Mouse (Mus musculus) stomach, embryonic 16.5 days (tissue): ENCODE measurements around the gene Ddb2. TPM values are rescaled to one million over a fixed set of nuclear protein-coding genes. Genes with fewer than 3 reads are reported as not detected.

Experiments
- ATAC-seq: fragments of 200-750 bp; cut with Nextera tagmentation; 2 replicates; pipeline ENCODE4 v1.8.0; 2017; ENCODE audit warnings: moderate number of reproducible peaks, moderate TSS enrichment; ENCODE audit not compliant: insufficient read depth, low FRiP score
- H3K27ac ChIP-seq: fragments of 300-500 bp; sonication (generic); 2 replicates; pipeline ENCODE4 v1.5.1; 2014; ENCODE audit warnings: low read length
- H3K27me3 ChIP-seq: fragments of 300-500 bp; sonication (generic); 2 replicates; pipeline ENCODE4 v1.6.1; 2014; ENCODE audit warnings: low read length, control low read depth, mixed read lengths; ENCODE audit not compliant: control insufficient read depth, insufficient read depth
- H3K36me3 ChIP-seq: fragments of 300-500 bp; sonication (generic); 2 replicates; pipeline ENCODE4 v1.6.1; 2014; ENCODE audit warnings: low read length; ENCODE audit not compliant: control insufficient read depth, insufficient read depth
- H3K4me1 ChIP-seq: fragments of 300-500 bp; sonication (generic); 2 replicates; pipeline ENCODE4 v1.6.1; 2014; ENCODE audit warnings: low read length, control low read depth, mixed read lengths; ENCODE audit not compliant: control insufficient read depth, insufficient read depth
- H3K4me2 ChIP-seq: fragments of 300-500 bp; sonication (generic); 2 replicates; pipeline ENCODE4 v1.6.1; 2014; ENCODE audit warnings: low read depth, low read length, mixed read lengths
- H3K4me3 ChIP-seq: fragments of 300-500 bp; sonication (generic); replicated peaks from 2 replicates; pipeline ENCODE4 v1.5.1; 2014; ENCODE audit warnings: mild to moderate bottlenecking, low read length
- H3K9ac ChIP-seq: fragments of 300-500 bp; sonication (generic); 2 replicates; pipeline ENCODE4 v1.6.1; 2014; ENCODE audit warnings: low read length
- H3K9me3 ChIP-seq: fragments of 300-500 bp; sonication (generic); replicated peaks from 2 replicates; pipeline ENCODE4 v1.6.1; 2016; ENCODE audit warnings: low read length, control low read depth; ENCODE audit not compliant: control insufficient read depth
- WGBS: fragments of 180-500 bp; shearing (Covaris S2); extraction: QIAGEN DNeasy Blood & Tissue Kit; methylation state at CpG from one replicate; pipeline ENCODE4 v1.1.7; 2014; 5-methylcytosine and 5-hydroxymethylcytosine counted together
- polyA plus RNA-seq: library from polyadenylated mRNA; unstranded; fragments of >200 nt; fragmentation: Nextera tagmentation; extraction: Ambion mirVana; gene quantifications from 2 replicates; pipeline ENCODE4 v1.2.1, GENCODE M21; 2015

Ddb2 gene
- polyA plus RNA-seq, 1 experiment from 2014 or later, result 17.1 TPM

DNA sequence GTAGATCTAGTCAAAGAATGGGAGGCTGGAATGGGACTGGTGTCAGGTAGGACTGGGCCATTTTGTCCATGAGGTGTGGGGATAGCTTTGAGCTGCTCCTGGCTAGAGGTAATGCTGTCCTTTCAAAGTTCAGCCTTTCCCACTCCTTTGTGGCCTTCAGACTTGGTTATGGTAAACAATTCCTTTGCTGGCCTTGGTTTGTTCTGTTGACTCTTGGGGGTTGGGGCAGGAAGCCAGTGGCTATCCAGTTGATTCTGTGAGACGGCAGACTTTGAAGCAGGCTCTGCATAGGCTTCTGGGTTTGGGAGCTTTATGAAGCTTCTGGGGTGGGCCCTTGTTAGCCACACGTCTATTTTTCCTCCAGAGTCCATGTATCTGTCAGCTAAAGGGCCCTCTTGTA, 31.9 kb upstream of the Ddb2 start:
- H3K9ac ChIP-seq, result no peak overlapping the region
- H3K4me2 ChIP-seq, result no peak overlapping the region
- H3K4me3 ChIP-seq, result no peak overlapping the region
- H3K27me3 ChIP-seq, result no peaks in the 10 kb centered on the region
- no peak for ATAC-seq
- no peak overlapping the region for H3K27ac ChIP-seq
- WGBS, result 62% methylated on average over 2 of the region's 2 CpGs
- peaks cover 20% of the 10 kb centered on the region; the same call in 1 of the 2 replicates for H3K36me3 ChIP-seq
- H3K9me3 ChIP-seq, result no peaks in the 10 kb centered on the region
- H3K4me1 ChIP-seq, result peaks cover 14% of the 10 kb centered on the region

DNA sequence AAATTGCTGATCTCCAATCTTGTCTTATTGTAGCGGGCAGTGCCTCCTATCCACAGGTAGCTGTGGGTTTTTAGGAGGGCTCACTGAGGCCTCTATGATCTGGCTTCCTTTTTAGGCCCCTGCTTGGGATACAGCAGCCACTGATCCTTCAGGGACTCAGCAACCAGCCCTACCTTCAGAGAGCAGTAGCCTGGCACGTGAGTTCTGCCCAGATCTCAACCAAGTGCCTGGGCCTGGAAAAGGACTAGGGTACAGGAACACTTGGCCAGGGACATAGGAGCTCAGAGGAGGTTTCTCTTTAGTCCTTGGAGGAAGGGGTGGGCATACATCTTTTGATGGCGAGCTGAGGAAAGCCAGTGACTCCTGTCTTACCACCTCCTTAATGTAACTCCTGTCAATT, 31.3 kb upstream of the Ddb2 start:
- Histone ChIP-seq H3K36me3 (peaks cover 20% of the 10 kb centered on the region; the same call in 1 of the 2 replicates), H3K4me2 (no peak overlapping the region), H3K9me3 (no peaks in the 10 kb centered on the region), H3K27ac (no peak overlapping the region), H3K27me3 (no peaks in the 10 kb centered on the region), H3K4me3 (no peak overlapping the region), H3K4me1 (peaks cover 14% of the 10 kb centered on the region), H3K9ac (no peak overlapping the region)
- ATAC-seq, result no peak
- WGBS, result 90% methylated on average over 3 of the region's 3 CpGs

DNA sequence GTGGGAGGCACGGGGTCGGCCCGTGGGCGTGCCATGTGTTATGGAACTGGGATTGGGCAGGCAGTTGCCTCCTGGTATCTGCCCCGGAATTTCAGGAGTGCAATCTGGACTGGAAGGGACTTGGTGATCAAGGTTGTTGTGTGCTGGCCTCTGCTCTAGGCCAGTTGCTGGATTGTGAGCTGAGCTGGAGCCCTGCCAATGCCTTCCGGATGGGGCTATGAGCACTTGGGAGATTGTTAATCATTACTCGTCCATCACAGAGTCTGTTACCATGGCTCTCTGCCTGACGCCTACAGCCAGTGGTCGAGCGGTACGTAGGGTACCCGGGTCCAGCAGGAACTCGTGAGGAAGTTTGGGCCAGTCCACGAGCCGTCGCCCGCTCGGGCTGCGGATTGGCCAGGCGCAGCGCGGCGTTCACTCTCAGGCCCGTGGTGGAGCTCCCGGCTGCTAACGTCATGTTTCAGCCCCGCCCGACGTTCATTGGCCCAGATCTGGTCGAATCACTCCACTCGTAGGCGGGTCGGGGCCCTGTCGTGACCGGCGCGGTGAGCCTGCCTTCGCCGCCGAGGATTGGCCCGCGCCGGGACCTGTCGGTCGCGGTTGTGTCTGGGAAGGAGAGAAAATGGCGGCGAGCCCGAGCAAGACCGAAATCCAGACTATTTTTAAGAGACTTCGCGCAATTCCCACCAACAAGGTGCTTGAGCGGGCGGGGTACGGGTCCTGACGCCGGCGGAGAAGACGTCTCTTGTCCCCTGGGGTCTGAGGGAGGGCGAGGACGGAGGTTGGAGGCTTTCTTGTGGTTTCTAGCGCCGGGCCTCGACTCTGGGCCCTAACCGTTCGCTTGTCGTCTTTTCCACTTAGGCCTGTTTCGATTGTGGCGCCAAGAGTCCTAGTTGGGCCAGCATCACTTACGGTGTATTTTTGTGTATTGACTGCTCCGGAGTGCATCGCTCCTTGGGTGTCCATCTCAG, 28.2 kb upstream of the Ddb2 start, which contains the start of gene Arfgap2:
Arfgap2 (plus strand) TSS at position 264 of the 971 bp plus-strand sequence.
- H3K4me1 ChIP-seq, result peaks cover 14% of the 10 kb centered on the region
- peak within 1 kb of the TSS; percentile 88 for H3K4me2 ChIP-seq
- no peaks in the 10 kb centered on the region for H3K27me3 ChIP-seq
- 1% methylated on average over 72 of the region's 72 CpGs for WGBS
- H3K9me3 ChIP-seq, result no peaks in the 10 kb centered on the region
- H3K9ac ChIP-seq, result peak within 1 kb of the TSS; percentile 95
- peaks cover 15% of the 10 kb centered on the region; the same call in 1 of the 2 replicates for H3K36me3 ChIP-seq
- peak; percentile 99 for ATAC-seq
- peak within 1 kb of the TSS; percentile 85 for H3K4me3 ChIP-seq
- peak within 1 kb of the TSS; percentile 96 for H3K27ac ChIP-seq

DNA sequence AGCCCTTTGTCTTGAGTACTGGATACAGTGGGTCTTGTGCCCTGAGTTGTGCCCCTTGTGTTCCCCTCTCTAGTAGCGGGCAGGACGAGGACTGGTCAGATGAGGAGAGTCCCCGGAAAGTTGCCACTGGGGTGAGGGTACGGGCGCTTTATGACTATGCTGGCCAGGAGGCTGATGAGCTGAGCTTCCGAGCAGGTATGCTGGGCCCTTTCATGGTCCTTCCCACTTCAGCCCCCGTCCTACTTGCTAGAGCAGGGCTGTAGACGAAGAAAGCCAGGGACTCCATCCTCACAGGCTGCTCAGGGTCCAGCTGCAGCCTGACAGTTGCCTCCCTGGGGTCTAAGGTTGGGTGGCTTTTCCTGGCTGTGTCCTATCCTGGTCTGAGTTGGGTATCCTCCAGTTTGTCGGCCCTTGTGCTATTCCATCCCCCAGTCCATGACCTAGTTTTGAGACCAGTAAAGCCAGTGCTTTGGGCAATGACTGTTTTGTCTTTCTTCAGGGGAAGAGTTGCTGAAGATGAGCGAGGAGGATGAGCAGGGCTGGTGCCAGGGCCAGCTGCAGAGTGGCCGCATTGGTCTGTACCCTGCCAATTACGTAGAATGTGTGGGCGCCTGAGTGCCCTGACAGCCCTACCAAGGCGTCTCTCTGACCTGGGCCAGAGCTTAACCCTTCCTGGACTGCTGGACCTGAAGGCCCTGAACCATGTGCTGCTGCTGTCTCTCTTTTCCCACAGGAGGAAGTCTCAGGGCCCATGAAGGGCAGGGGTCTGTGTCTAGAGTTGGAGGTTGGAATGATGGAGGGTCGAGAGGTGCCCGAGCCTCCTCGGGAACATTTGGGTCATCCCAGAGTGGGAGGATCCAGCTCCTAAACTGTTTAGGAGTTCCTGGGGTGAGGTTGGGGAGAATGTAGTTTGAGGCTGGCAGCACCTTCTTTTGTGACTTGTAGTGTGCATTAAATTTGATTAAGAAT, 27.2 kb upstream of the Ddb2 start:
- no peaks in the 10 kb centered on the region for H3K27me3 ChIP-seq
- peak overlapping the region; percentile 53 for H3K27ac ChIP-seq
- WGBS, result 84% methylated on average over 17 of the region's 17 CpGs
- peaks cover 14% of the 10 kb centered on the region for H3K4me1 ChIP-seq
- H3K9ac ChIP-seq, result peak overlapping the region; percentile 50
- no peaks in the 10 kb centered on the region for H3K9me3 ChIP-seq
- no peak for ATAC-seq
- H3K4me2 ChIP-seq, result peak overlapping the region; percentile 49
- H3K36me3 ChIP-seq, result peaks cover 14% of the 10 kb centered on the region; the same call in 1 of the 2 replicates
- H3K4me3 ChIP-seq, result peak overlapping the region; percentile 85

DNA sequence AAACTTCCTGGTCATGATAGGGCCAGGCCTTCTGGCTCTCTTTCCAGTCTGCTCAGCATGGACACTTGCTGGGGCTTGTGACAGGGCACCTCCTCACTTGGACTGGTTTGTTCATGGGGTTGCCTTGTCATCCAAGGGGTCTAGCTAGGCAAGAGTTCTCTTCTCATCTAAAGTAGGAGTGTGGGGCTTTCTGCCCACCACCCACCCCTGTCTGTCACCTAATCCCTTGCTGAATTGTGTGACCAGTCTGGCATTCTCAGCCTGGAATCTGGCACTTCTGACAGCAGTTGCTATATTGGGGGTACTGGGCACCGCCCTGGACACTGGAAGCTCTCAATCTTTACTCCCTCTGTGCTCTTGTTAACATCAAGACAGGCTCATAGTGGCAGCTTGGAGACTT, 22.7 kb upstream of the Ddb2 start:
- H3K4me1 ChIP-seq, result peaks cover 13% of the 10 kb centered on the region
- no peak for ATAC-seq
- no peak overlapping the region for H3K27ac ChIP-seq
- peaks cover 4% of the 10 kb centered on the region; the same call in 1 of the 2 replicates for H3K27me3 ChIP-seq
- no peak overlapping the region for H3K4me2 ChIP-seq
- H3K36me3 ChIP-seq, result no peaks in the 10 kb centered on the region
- H3K4me3 ChIP-seq, result no peak overlapping the region
- 93% methylated on average over 1 of the region's 1 CpGs for WGBS
- no peak overlapping the region for H3K9ac ChIP-seq
- H3K9me3 ChIP-seq, result no peaks in the 10 kb centered on the region

DNA sequence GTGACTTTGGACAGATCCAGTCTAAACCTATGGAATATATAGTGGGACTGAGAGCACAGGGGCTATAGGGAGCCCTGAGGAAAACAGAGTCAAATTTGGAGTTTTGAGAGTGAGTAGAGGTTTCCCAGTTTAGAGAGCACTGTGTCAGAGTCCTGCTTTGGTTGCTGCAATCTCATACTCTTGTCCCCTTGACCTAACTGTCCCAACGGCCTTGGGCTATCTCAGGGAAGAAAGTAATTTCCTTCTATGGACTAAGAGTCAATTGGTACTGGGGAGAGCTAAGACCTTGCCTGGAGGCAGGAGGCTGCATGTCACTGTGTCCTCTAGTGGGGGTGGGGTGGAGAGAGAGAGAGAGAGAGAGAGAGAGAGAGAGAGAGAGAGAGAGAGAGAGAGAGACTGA, 22.0 kb upstream of the Ddb2 start:
- Histone ChIP-seq H3K27ac (peak overlapping the region; percentile 92; the same call in 1 of the 2 replicates), H3K9me3 (no peaks in the 10 kb centered on the region), H3K4me3 (no peak overlapping the region), H3K4me1 (peaks cover 9% of the 10 kb centered on the region), H3K27me3 (peaks cover 4% of the 10 kb centered on the region; the same call in 1 of the 2 replicates), H3K4me2 (peak overlapping the region; percentile 65), H3K36me3 (no peaks in the 10 kb centered on the region), H3K9ac (peak overlapping the region; percentile 80)
- no peak for ATAC-seq
- 50% methylated on average over 1 of the region's 1 CpGs for WGBS

DNA sequence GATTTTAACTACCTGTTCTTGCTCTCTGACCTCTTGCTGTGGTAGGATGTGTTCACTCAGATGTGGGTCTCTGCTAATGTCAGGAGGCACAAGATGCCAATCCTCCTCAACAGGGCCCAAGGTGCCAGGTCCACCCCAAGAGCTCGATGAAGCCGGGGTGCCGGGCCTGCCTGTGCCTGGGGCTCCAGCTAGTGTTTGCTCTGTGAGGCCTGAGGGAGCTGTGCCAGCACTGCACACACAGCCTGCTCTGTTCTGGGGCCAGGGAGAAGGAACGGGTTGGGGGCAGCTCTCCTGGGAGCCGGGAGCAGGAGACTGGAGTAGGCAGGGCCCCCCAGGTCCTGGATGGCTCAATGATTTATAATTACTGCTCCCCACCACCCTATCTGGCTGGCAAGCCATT, 21.3 kb upstream of the Ddb2 start:
- ATAC-seq, result peak; percentile 39; the same call in 1 of the 2 replicates
- peak overlapping the region; percentile 73 for H3K4me3 ChIP-seq
- peaks cover 9% of the 10 kb centered on the region for H3K4me1 ChIP-seq
- WGBS, result 60% methylated on average over 5 of the region's 5 CpGs
- peak overlapping the region; percentile 65 for H3K4me2 ChIP-seq
- H3K27me3 ChIP-seq, result peaks cover 4% of the 10 kb centered on the region; the same call in 1 of the 2 replicates
- H3K9me3 ChIP-seq, result no peaks in the 10 kb centered on the region
- peak overlapping the region; percentile 80 for H3K9ac ChIP-seq
- no peaks in the 10 kb centered on the region for H3K36me3 ChIP-seq
- peak overlapping the region; percentile 92 for H3K27ac ChIP-seq

DNA sequence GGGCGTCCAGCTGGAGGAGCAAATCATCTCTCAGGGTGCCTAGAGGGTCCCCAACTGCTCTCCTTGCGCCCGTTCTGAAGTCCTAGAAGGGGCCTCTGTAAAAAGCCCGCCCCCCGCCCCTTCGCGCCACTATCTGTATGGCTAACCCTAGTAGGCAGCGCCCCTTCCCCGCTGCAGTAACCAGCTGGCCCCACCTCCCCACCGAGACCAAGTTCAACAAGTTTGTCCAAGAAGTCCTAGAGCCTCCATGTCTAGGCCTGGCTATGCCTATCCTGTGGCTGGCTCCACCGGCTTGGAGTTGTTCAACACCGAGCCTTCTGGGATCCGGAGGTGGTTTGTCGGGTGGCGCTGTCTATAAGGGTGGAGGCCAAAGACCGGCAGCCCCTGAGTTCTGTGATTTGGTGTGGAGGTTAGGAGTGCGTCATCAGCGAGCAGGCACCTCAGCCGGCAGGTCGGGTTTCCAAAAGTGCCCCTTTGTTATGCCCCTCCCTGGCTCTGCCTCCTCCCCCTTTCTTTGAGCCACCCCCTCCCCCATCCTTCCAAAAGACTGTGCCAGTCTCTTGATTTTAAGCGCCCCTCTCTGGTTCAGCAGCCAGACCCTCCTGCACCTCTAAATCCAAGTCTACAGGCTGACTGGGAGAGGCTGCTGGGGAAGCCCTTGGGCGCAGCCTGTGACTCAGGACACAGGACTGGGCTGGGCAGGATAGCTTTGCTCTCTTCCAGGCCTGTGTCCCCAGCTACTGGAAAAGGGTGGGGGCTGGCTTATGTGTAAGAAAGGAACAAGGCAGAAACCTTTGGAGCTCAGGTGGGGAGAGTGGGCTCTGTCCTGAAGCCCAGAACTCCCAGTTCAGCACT, 20.6 kb upstream of the Ddb2 start:
- H3K36me3 ChIP-seq, result no peaks in the 10 kb centered on the region
- no peaks in the 10 kb centered on the region for H3K9me3 ChIP-seq
- H3K4me2 ChIP-seq, result peak overlapping the region; percentile 65
- ATAC-seq, result peak; percentile 65
- peaks cover 9% of the 10 kb centered on the region for H3K4me1 ChIP-seq
- peak overlapping the region; percentile 80 for H3K9ac ChIP-seq
- peak overlapping the region; percentile 73 for H3K4me3 ChIP-seq
- peak overlapping the region; percentile 92 for H3K27ac ChIP-seq
- H3K27me3 ChIP-seq, result peaks cover 4% of the 10 kb centered on the region; the same call in 1 of the 2 replicates
- 2% methylated on average over 22 of the region's 22 CpGs for WGBS
